Mouse (Mus musculus): ENCODE measurements around the gene Dhdh.

- TF ChIP-seq CTCF (IDR thresholded peaks at IDR 0.05; ENCODE audit: borderline replicate concordance, control insufficient read depth, extremely low read depth, insufficient read depth, low read length, poor library complexity) (peak; percentile 64; the same call in 1 of the 2 replicates), POLR2A (IDR thresholded peaks at IDR 0.05; ENCODE audit: control insufficient read depth, extremely low read depth, insufficient read depth, low read length, poor library complexity) (peak; percentile 52; the same call in 1 of the 2 replicates)
Observed at GRCm38 (mm10) chr7:45521728-45522184, 33.2 kb upstream of the Dhdh start.

All from thymus, adult 2 months (tissue).